Mouse (Mus musculus) lung, embryonic 16.5 days (tissue): Measurements from ENCODE around the gene Spen. TPM values are rescaled to one million over a fixed set of nuclear protein-coding genes. Genes with fewer than 3 reads are reported as not detected.

Experiments used
- ATAC-seq: fragments of 200-750 bp; cut with Nextera tagmentation; 2 replicates; pipeline ENCODE4 v1.8.0; 2017; ENCODE audit warnings: low read depth, mild to moderate bottlenecking, moderate library complexity
- H3K27ac ChIP-seq: fragments of 300-500 bp; sonication (generic); 2 replicates; pipeline ENCODE4 v1.5.1; 2014; ENCODE audit warnings: mild to moderate bottlenecking, control low read depth, low read length
- H3K27me3 ChIP-seq: fragments of 300-500 bp; sonication (generic); 2 replicates; pipeline ENCODE4 v1.6.1; 2014; ENCODE audit warnings: low read depth, low read length, mixed read lengths; ENCODE audit not compliant: control insufficient read depth, insufficient read depth
- H3K36me3 ChIP-seq: fragments of 300-500 bp; sonication (generic); 2 replicates; pipeline ENCODE4 v1.6.1; 2014; ENCODE audit warnings: low read length; ENCODE audit not compliant: control insufficient read depth, insufficient read depth
- H3K4me1 ChIP-seq: fragments of 300-500 bp; sonication (generic); replicated peaks from 2 replicates; pipeline ENCODE4 v1.6.1; 2014; ENCODE audit warnings: low read length, mixed read lengths; ENCODE audit not compliant: control insufficient read depth, insufficient read depth
- H3K4me2 ChIP-seq: fragments of 300-500 bp; sonication (generic); 2 replicates; pipeline ENCODE4 v1.6.1; 2014; ENCODE audit warnings: low read depth, low read length, control low read depth
- H3K4me3 ChIP-seq: fragments of 300-500 bp; sonication (generic); 2 replicates; pipeline ENCODE4 v1.5.1; 2014; ENCODE audit warnings: mild to moderate bottlenecking, low read length, control low read depth
- H3K9ac ChIP-seq: fragments of 300-500 bp; sonication (generic); 2 replicates; pipeline ENCODE4 v1.6.1; 2014; ENCODE audit warnings: low read length, control low read depth
- H3K9me3 ChIP-seq: fragments of 300-500 bp; sonication (generic); 2 replicates; pipeline ENCODE4 v1.6.1; 2016; ENCODE audit warnings: low read length; ENCODE audit not compliant: control insufficient read depth
- WGBS: fragments of 180-500 bp; shearing (Covaris S2); extraction: QIAGEN DNeasy Blood & Tissue Kit; methylation state at CpG from one replicate; pipeline ENCODE4 v1.1.7; 2014; 5-methylcytosine and 5-hydroxymethylcytosine counted together
- polyA plus RNA-seq: library from polyadenylated mRNA; unstranded; fragments of >200 nt; fragmentation: Nextera tagmentation; extraction: Ambion mirVana; gene quantifications from 2 replicates; pipeline ENCODE4 v1.2.1, GENCODE M21; 2015

Gene Spen
- polyA plus RNA-seq, 1 experiment from 2014 or later = 6.9 TPM

DNA sequence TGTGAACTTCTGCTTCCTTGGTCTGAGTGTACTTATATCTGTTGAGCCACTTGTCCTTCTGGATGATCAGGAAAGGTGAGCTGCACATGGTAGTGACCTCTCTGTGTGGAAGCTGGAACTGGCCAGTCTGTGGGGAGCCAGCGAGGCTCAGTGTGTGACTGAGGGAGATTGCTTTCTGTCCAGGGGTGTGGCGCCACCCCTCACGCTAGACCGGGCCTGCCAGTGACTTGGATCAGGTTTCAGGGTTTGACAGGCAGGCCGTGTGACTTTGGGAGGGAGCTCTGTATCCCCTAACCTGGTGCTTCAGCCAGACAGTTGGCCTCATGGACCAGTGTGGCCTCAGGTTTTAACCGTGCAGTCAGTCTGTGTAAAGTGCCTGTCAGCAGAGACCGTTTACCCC is 80.2 kb downstream of the Spen start:
- Histone ChIP-seq H3K36me3 (peaks cover 8% of the 10 kb centered on the region; the same call in 1 of the 2 replicates), H3K4me2 (no peak overlapping the region), H3K27ac (peak overlapping the region; percentile 58)

GRCm38 (mm10) chr4:141456193-141456938 is 82.0 kb downstream of the Spen start:
- Histone ChIP-seq H3K27me3 (no peaks in the 10 kb centered on the region), H3K4me2 (no peak overlapping the region), H3K9ac (no peak overlapping the region), H3K9me3 (no peaks in the 10 kb centered on the region), H3K27ac (no peak overlapping the region), H3K4me3 (no peak overlapping the region), H3K36me3 (0 out of 2 replicates have a peak, but pooled peaks cover 2% of the 10 kb centered on the region), H3K4me1 (peaks cover 6% of the 10 kb centered on the region; the same call in 1 of the 2 replicates)
- 87% methylated on average over 14 of the region's 14 CpGs for WGBS
- no peak for ATAC-seq

More for the DNA sequence above, 80.2 kb downstream of the Spen start:
- H3K9ac ChIP-seq = no peak overlapping the region
- H3K9me3 ChIP-seq = no peaks in the 10 kb centered on the region
- no peak overlapping the region for H3K4me3 ChIP-seq
- peak; percentile 63 for ATAC-seq
- H3K27me3 ChIP-seq = no peaks in the 10 kb centered on the region
- H3K4me1 ChIP-seq = peaks cover 6% of the 10 kb centered on the region; the same call in 1 of the 2 replicates
- 18% methylated on average over 7 of the region's 7 CpGs for WGBS

- Histone ChIP-seq H3K4me1 (peaks cover 6% of the 10 kb centered on the region; the same call in 1 of the 2 replicates), H3K4me3 (no peak overlapping the region), H3K4me2 (no peak overlapping the region), H3K27ac (no peak overlapping the region), H3K9me3 (no peaks in the 10 kb centered on the region), H3K27me3 (no peaks in the 10 kb centered on the region), H3K9ac (no peak overlapping the region), H3K36me3 (0 out of 2 replicates have a peak, but pooled peaks cover 2% of the 10 kb centered on the region)
- 79% methylated on average over 4 of the region's 4 CpGs for WGBS
- ATAC-seq = no peak
These were observed 82.9 kb downstream of the Spen start for GRCm38 (mm10) chr4:141455526-141455925.

DNA sequence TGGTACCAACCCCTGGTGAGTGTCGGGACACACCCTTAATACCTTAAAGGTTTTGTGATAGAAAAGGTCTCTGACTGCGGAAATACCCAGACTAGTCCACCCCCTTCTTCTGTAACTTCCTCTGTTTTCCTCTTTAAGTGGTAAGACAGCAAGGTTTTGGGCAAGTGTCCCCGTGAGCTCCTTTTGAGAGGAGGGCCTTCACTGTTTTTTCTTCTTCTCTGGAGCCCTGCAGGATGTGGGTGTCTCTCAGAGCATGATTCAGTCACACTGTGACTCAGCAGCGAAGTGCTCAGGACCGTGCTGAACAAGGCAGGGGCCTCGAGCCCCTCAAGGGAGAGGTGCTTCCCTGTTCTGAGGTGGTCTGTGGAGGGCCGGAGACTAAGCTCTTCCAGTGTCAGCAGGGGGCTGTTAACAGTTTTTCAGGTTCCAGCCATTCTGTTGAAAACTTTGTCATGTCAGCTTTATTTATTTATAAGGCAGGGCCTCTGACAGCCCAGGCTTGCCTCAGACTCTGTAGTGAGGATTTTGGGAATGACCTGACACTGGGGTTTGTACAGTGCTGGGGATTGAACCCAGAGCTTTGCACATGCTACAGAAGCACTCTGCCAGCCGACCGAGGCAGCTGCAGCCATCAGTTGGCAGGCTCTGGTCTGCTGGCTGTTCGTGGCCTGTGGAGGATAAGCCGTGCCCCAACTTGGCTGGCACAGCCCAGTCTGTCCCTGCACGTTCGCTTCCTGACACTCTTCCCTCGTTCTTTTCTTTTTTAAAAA is 83.6 kb downstream of the Spen start:
- no peak overlapping the region for H3K27ac ChIP-seq
- no peak overlapping the region for H3K4me3 ChIP-seq
- 57% methylated on average over 14 of the region's 14 CpGs for WGBS
- no peak overlapping the region for H3K9ac ChIP-seq
- no peaks in the 10 kb centered on the region for H3K27me3 ChIP-seq
- peaks cover 2% of the 10 kb centered on the region for H3K36me3 ChIP-seq
- H3K4me1 ChIP-seq = peaks cover 6% of the 10 kb centered on the region; the same call in 1 of the 2 replicates
- H3K4me2 ChIP-seq = no peak overlapping the region
- H3K9me3 ChIP-seq = no peaks in the 10 kb centered on the region
- ATAC-seq = no peak

- Histone ChIP-seq H3K36me3 (peaks cover 16% of the 10 kb centered on the region), H3K4me2 (no peak overlapping the region), H3K9ac (no peak overlapping the region), H3K27me3 (no peaks in the 10 kb centered on the region), H3K4me3 (no peak overlapping the region), H3K9me3 (no peaks in the 10 kb centered on the region), H3K4me1 (no peaks in the 10 kb centered on the region), H3K27ac (no peak overlapping the region)
- 90% methylated on average over 9 of the region's 9 CpGs for WGBS
- ATAC-seq = no peak
These were observed 86.4 kb downstream of the Spen start for GRCm38 (mm10) chr4:141451916-141452450.

GRCm38 (mm10) chr4:141451251-141451650 is 87.1 kb downstream of the Spen start:
- Histone ChIP-seq H3K36me3 (peaks cover 16% of the 10 kb centered on the region), H3K27ac (no peak overlapping the region), H3K9ac (no peak overlapping the region), H3K4me2 (no peak overlapping the region), H3K4me1 (no peaks in the 10 kb centered on the region), H3K4me3 (no peak overlapping the region), H3K27me3 (no peaks in the 10 kb centered on the region), H3K9me3 (no peaks in the 10 kb centered on the region)
- ATAC-seq = no peak
- 77% methylated on average over 2 of the region's 2 CpGs for WGBS

GRCm38 (mm10) chr4:141446211-141446610 is 92.2 kb downstream of the Spen start:
- Histone ChIP-seq H3K36me3 (peaks cover 14% of the 10 kb centered on the region), H3K9ac (no peak overlapping the region), H3K9me3 (no peaks in the 10 kb centered on the region), H3K4me2 (no peak overlapping the region), H3K4me3 (no peak overlapping the region), H3K4me1 (peaks cover 13% of the 10 kb centered on the region), H3K27ac (no peak overlapping the region), H3K27me3 (no peaks in the 10 kb centered on the region)
- WGBS = 59% methylated on average over 7 of the region's 7 CpGs
- no peak for ATAC-seq

DNA sequence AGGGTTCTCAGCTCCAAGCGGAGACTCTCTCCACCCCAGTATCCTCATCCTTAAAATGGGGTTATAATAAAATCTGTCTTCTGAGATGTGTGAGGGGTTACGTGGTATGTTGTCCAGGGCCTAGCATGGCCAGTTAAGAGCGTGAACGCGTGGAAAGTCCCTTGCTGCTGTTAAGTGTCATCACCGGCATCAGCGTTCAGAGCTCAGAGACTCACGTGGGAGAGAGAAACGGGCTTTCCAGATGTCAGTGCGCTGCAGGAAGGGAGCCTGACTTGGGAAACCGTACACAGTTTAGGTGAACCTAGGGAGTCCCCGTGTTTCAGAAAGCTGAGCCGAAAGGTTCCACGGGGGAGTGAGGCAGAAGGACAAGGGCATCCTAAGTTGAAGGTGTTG is 93.1 kb downstream of the Spen start:
- H3K27me3 ChIP-seq = no peaks in the 10 kb centered on the region
- peak overlapping the region; percentile 96 for H3K4me3 ChIP-seq
- no peak for ATAC-seq
- H3K4me1 ChIP-seq = peaks cover 13% of the 10 kb centered on the region
- peak overlapping the region; percentile 80 for H3K4me2 ChIP-seq
- H3K9me3 ChIP-seq = no peaks in the 10 kb centered on the region
- H3K9ac ChIP-seq = peak overlapping the region; percentile 94
- H3K36me3 ChIP-seq = peaks cover 14% of the 10 kb centered on the region
- 10% methylated on average over 14 of the region's 14 CpGs for WGBS
- no peak overlapping the region for H3K27ac ChIP-seq
